Comparison of ENCODE assay signal across 8 mouse cellular contexts in the genomic region with DNA sequence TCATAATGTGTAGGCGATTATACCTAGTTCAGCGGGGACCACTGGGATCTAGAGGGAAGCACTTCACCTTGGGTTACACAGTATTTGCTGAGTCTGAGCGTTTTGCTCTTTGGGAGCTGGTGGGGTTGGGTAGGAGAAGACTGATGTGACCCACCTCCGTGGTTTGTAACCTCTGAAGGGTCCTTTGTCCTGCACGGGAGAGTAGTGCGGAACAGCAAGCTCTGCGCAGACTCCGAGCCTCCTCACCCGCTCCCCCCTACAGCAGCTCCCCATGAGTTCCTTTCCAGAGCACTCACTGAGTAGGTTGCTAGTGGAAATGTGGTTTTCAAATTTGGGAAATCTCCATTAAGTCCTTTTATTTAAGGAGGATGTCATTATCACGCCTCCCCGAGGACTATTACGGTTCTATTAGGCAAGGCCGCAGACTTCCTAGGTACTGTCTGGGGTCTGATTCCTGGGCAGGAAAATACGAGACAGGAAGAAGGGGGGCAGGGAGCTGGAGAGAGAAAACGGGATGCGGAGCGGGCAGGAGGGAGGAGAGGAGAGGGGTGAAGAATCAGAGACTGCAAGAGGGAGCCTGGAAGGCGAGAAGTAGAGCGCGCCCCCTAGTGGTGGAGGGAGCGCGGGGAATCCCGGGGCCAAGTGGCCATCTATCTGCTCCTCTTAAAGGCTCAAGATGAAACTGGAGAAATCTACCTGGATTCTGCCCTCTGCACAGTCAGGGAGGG. TPM values are rescaled to one million over a fixed set of nuclear protein-coding genes. Genes with fewer than 3 reads are reported as not detected.
A peak's percentile ranks its signal among the peaks of the same experiment; 100 is the strongest.
DNase-seq lines count a peak whose midpoint lies in the region; ATAC-seq lines count a peak whose summit lies in the region.

No protein-coding gene starts in this region.

- no peaks in the 10 kb centered on the region for H3K9me3 ChIP-seq in hindbrain, embryonic 15.5 days

- ATAC-seq in hindbrain, embryonic 15.5 days (ENCODE audit: low FRiP score, low read depth), result peak; percentile 75

- H3K27ac ChIP-seq in hindbrain, embryonic 15.5 days (replicated peaks), result no peak overlapping the region

- 10% methylated on average over 23 of the region's 23 CpGs for WGBS in hindbrain, embryonic 15.5 days

- peak; percentile 85 for DNase-seq in R1 (ENCODE audit: low read depth, low spot score)
- DNase-seq in cerebellum, postnatal 14 days, result peak; percentile 92 to 96
- peak; percentile 72 to 74 for DNase-seq in frontal cortex, postnatal 36 days (ENCODE audit: low spot score in 2 of 2)
- peak; percentile 68 to 76 for DNase-seq in layer of hippocampus, postnatal 36 days
- DNase-seq in lung, postnatal 4 days, result peak; percentile 81 to 87
- peak; percentile 64 for DNase-seq in right cerebral cortex, postnatal 25 days
- peak; percentile 64 to 68 for DNase-seq in urinary bladder, postnatal 36 days (ENCODE audit: low spot score in 2 of 2)

- H3K4me1 ChIP-seq in hindbrain, embryonic 15.5 days (replicated peaks), result peaks cover 20% of the 10 kb centered on the region

- 0 out of 2 replicates have a peak overlapping the region, but pooled peaks have one; percentile 8 for H3K9ac ChIP-seq in hindbrain, embryonic 15.5 days

- H3K4me3 ChIP-seq in hindbrain, embryonic 15.5 days, result peak overlapping the region; percentile 18

- H3K4me2 ChIP-seq in hindbrain, embryonic 15.5 days, result peak overlapping the region; percentile 47

- peaks cover 10% of the 10 kb centered on the region; the same call in 1 of the 2 replicates for H3K27me3 ChIP-seq in hindbrain, embryonic 15.5 days

- H3K36me3 ChIP-seq in hindbrain, embryonic 15.5 days, result no peaks in the 10 kb centered on the region

RNA-seq across cellular contexts. Expression of a gene that starts 29.4 kb away (rescaled TPM):
- polyA plus RNA-seq in hindbrain, embryonic 15.5 days (2015; fragmentation: Nextera tagmentation; extraction: Ambion mirVana), result 14.4 and 21.3 TPM in 2 replicates
- total RNA-seq in layer of hippocampus, postnatal 36 days (2021), result 10 to 100 TPM; 15.1 to 16.3 TPM
